Mouse (Mus musculus) thymus, adult 2 months (tissue): ENCODE data around the gene Lgals3. TPM values are rescaled to one million over a fixed set of nuclear protein-coding genes. Genes with fewer than 3 reads are reported as not detected.

Experiments
- DNase-seq: peaks from one replicate; pipeline ENCODE4 v3.0.0; 2021
- H3K27ac ChIP-seq: fragments of 200-500 bp; 2 replicates; pipeline ENCODE4 v1.5.1; 2012; ENCODE audit warnings: low read length, control low read depth; ENCODE audit not compliant: control insufficient read depth, insufficient read depth
- H3K27me3 ChIP-seq: fragments of 200-500 bp; 2 replicates; pipeline ENCODE4 v1.6.1; 2012; ENCODE audit warnings: mild to moderate bottlenecking, low read length, moderate library complexity, mixed read lengths; ENCODE audit not compliant: control insufficient read depth, insufficient read depth
- H3K36me3 ChIP-seq: fragments of 200-500 bp; 2 replicates; pipeline ENCODE4 v1.6.1; 2012; ENCODE audit warnings: mild to moderate bottlenecking, low read length, moderate library complexity; ENCODE audit not compliant: control insufficient read depth, insufficient read depth
- H3K4me1 ChIP-seq: fragments of 200-500 bp; replicated peaks from 2 replicates; pipeline ENCODE4 v1.6.1; 2012; ENCODE audit warnings: low read length; ENCODE audit not compliant: control insufficient read depth, insufficient read depth
- H3K4me3 ChIP-seq: fragments of 200-500 bp; 2 replicates; pipeline ENCODE4 v1.5.1; 2012; ENCODE audit warnings: mild to moderate bottlenecking, low read length, control low read depth, moderate library complexity; ENCODE audit not compliant: control insufficient read depth, insufficient read depth
- CTCF ChIP-seq: fragments of 200-500 bp; IDR thresholded peaks from 2 replicates; pipeline ENCODE4 v1.5.1; 2012; ENCODE audit warnings: mild to moderate bottlenecking, control low read depth, low read length, moderate library complexity, borderline replicate concordance; ENCODE audit not compliant: control insufficient read depth, poor library complexity, insufficient read depth; ENCODE audit errors: extremely low read depth
- POLR2A ChIP-seq: fragments of 200-500 bp; IDR thresholded peaks from 2 replicates; pipeline ENCODE4 v1.6.1; 2012; ENCODE audit warnings: mild to moderate bottlenecking, low read length, control low read depth, moderate library complexity; ENCODE audit not compliant: control insufficient read depth, poor library complexity, insufficient read depth; ENCODE audit errors: extremely low read depth
- WGBS: fragments of 180-500 bp; shearing (Covaris S2); methylation state at CpG from one replicate; pipeline ENCODE4 v1.1.7; 2018; 5-methylcytosine and 5-hydroxymethylcytosine counted together
- polyA plus RNA-seq: library from polyadenylated mRNA; depleted of rRNA; stranded (reverse); fragments of >200 nt; gene quantifications from 2 replicates; pipeline ENCODE4 v1.2.3, GENCODE M21; 2012

Gene Lgals3
- polyA plus RNA-seq, 1 experiment, result 143 TPM

DNA sequence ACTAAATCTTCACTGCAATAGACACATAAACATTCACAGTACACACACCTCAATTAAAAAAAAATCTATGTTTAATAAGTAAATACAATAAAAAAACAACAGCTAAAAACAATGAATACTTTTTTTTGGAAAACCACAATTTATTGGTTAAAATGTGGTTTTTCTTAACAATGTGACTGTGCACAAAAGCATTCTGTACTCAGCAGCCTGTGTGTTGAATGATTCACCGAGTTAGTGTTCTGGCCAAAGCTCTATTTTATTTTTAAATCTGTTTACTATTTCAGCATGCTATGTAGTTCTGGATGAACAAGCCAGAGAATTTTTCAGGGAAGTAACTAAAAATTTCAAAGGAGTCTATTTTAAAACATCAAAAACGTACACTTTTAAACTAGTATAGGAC, 9.0 kb downstream of the Lgals3 start:
- TF ChIP-seq POLR2A (no peak), CTCF (no peak)
- DNase-seq, result no peak
- Histone ChIP-seq H3K27me3 (peaks cover 4% of the 10 kb centered on the region; the same call in 1 of the 2 replicates), H3K4me1 (peaks cover 3% of the 10 kb centered on the region; the same call in 1 of the 2 replicates), H3K27ac (no peak overlapping the region), H3K36me3 (no peaks in the 10 kb centered on the region), H3K4me3 (no peak overlapping the region)
- WGBS, result 39% methylated on average over 2 of the region's 2 CpGs

DNA sequence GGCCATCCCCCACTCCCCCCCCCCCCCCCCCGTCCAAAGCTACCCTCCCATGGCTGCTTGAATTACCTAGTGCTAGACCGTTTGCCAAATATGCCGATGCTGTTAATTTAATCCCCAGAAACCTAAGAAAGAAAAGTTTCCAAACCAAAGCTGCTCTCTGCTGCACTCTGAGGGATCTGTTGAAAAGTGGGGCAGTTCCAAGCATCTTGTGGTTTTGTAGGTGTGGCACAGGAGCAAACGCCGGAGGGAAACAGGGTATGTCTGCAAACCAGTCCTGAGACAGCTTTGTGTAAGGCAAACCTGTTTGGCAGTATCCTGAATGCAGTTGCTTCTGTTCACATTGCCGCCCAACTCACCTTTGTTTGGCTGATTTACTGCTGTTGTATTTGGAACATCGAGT, 10.8 kb downstream of the Lgals3 start:
- H3K4me3 ChIP-seq, result no peak overlapping the region
- TF ChIP-seq POLR2A (no peak), CTCF (no peak)
- no peaks in the 10 kb centered on the region for H3K36me3 ChIP-seq
- peaks cover 3% of the 10 kb centered on the region; the same call in 1 of the 2 replicates for H3K4me1 ChIP-seq
- peaks cover 4% of the 10 kb centered on the region; the same call in 1 of the 2 replicates for H3K27me3 ChIP-seq
- DNase-seq, result no peak
- H3K27ac ChIP-seq, result no peak overlapping the region
- WGBS, result 87% methylated on average over 7 of the region's 7 CpGs

DNA sequence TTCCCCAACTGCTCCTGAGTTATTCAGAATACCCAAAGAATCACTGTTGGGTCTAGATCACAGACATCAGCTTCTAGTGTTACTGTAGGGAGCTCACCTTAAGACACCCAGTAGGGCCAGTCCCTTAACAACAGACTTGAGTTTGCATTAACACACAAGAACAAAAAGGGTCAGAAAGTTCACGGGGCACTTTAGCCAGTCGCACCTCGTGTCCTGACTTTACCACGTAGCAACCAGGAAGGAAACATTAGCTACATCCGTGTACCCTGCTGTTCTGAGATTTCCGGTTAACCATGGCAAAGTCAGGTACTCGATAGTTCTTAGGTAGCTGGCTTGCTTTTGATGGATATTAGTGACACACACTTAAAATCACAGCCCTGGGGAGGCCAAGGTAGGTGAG, 16.4 kb downstream of the Lgals3 start:
- 80% methylated on average over 7 of the region's 7 CpGs for WGBS
- no peak for TF ChIP-seq POLR2A
- TF ChIP-seq CTCF, result no peak
- no peak for DNase-seq
- no peak overlapping the region for H3K4me3 ChIP-seq
- no peaks in the 10 kb centered on the region for H3K4me1 ChIP-seq
- no peaks in the 10 kb centered on the region for H3K27me3 ChIP-seq
- peaks cover 33% of the 10 kb centered on the region for H3K36me3 ChIP-seq
- H3K27ac ChIP-seq, result no peak overlapping the region

GRCm38 (mm10) chr14:47384653-47385052, 17.1 kb downstream of the Lgals3 start:
- H3K27me3 ChIP-seq, result no peaks in the 10 kb centered on the region
- no peak overlapping the region for H3K27ac ChIP-seq
- H3K4me1 ChIP-seq, result no peaks in the 10 kb centered on the region
- no peak for TF ChIP-seq POLR2A
- no peak for TF ChIP-seq CTCF
- WGBS, result 93% methylated on average over 10 of the region's 10 CpGs
- H3K36me3 ChIP-seq, result peaks cover 40% of the 10 kb centered on the region
- H3K4me3 ChIP-seq, result no peak overlapping the region
- DNase-seq, result no peak

DNA sequence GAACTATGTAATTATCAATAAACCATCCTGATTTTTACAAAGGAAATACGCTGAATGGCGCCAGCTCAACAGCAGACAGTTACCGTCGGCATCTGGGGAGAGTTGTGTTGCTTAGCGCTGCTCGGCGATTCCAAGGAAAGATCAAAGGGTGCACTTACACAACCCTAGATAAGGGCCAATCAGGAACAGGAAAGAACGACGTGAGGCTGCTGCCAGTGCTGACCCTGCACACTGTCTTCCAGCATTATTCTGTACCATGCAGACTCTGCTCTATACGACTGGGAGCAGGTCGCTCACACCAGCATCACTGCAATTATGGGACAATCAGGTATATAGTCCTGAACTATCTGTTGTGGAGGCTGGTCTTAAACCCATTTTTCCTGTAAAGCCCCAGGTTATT, 18.6 kb downstream of the Lgals3 start:
- H3K4me1 ChIP-seq, result no peaks in the 10 kb centered on the region
- no peaks in the 10 kb centered on the region for H3K27me3 ChIP-seq
- no peak overlapping the region for H3K4me3 ChIP-seq
- TF ChIP-seq POLR2A (no peak), CTCF (no peak)
- peaks cover 52% of the 10 kb centered on the region for H3K36me3 ChIP-seq
- no peak overlapping the region for H3K27ac ChIP-seq
- 95% methylated on average over 11 of the region's 11 CpGs for WGBS
- no peak for DNase-seq

DNA sequence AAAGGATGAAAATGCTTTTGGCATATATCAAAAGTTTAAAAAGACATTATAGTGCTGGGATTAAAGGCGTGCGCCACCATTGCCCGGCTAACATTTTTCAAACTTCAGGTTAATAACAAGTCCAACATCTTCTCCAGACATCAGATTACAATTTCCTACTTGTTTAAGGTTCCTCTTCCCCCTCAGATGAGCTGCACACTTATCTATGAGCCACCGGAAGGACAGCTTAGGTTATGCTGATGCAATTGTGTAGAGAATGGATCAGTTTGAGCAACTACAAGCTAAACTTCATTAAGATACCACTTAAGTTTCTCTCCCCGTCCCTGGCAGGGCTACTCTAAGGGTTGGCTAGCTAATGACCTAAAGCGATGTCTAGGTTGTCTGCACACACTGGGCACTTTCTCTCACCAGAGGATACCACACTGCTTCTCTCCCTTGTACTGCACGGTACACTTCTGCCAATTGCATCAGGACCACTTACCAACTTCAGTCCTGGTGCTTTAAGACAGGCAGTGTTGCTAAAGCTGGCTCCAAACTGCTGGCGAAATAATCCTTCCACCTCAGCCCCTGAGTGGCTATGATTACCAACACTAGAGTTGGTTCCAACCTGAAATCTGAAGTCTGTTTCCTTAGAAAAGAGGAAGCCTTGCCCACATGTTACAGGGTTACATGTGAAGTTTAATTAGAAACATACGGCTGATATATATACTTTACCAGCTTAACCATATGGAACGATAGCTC, 26.0 kb downstream of the Lgals3 start:
- Histone ChIP-seq H3K4me3 (no peak overlapping the region), H3K27me3 (no peaks in the 10 kb centered on the region), H3K4me1 (0 out of 2 replicates have a peak, but pooled peaks cover 5% of the 10 kb centered on the region), H3K27ac (no peak overlapping the region), H3K36me3 (peaks cover 72% of the 10 kb centered on the region)
- WGBS, result 90% methylated on average over 10 of the region's 10 CpGs
- TF ChIP-seq POLR2A (no peak), CTCF (no peak)
- no peak for DNase-seq

GRCm38 (mm10) chr14:47395007-47395406, 27.5 kb downstream of the Lgals3 start:
- peak; percentile 16 for DNase-seq
- H3K27ac ChIP-seq, result peak overlapping the region; percentile 75
- TF ChIP-seq CTCF, result no peak
- TF ChIP-seq POLR2A, result no peak
- no peaks in the 10 kb centered on the region for H3K27me3 ChIP-seq
- H3K4me3 ChIP-seq, result no peak overlapping the region
- H3K4me1 ChIP-seq, result 0 out of 2 replicates have a peak, but pooled peaks cover 5% of the 10 kb centered on the region
- 87% methylated on average over 6 of the region's 6 CpGs for WGBS
- H3K36me3 ChIP-seq, result peaks cover 68% of the 10 kb centered on the region
